Mouse (Mus musculus) forelimb bud, embryonic 11.5 days (tissue): ENCODE measurements at regions not wholly inside any gene's neighbourhood (a gene's known extent, or its start where the extent isn't known, plus 50 kb on each side); places are given as distances from the start of the nearest gene placed in this dataset.
A peak's percentile ranks its signal among the peaks of the same experiment; 100 is the strongest.

Experiments
- DNase-seq: peaks from one replicate; pipeline ENCODE4 v3.0.0-alpha.2; 2012; ENCODE audit warnings: low read depth, low spot score

GRCm38 (mm10) chr2:117965758-117966157, 145.9 kb upstream of the Thbs1 start:
- DNase-seq = no peak

- DNase-seq = no peak
Measured at GRCm38 (mm10) chr2:117968731-117969130, 142.9 kb upstream of the Thbs1 start.

- no peak for DNase-seq
Measured at GRCm38 (mm10) chr2:117970631-117971030, 141.0 kb upstream of the Thbs1 start.

GRCm38 (mm10) chr2:117977033-117977432, 134.6 kb upstream of the Thbs1 start:
- DNase-seq = no peak

- no peak for DNase-seq
Measured at GRCm38 (mm10) chr2:117980856-117981255, 130.8 kb upstream of the Thbs1 start.

GRCm38 (mm10) chr2:117984569-117984968, 127.1 kb upstream of the Thbs1 start:
- DNase-seq = no peak

- no peak for DNase-seq
Measured at GRCm38 (mm10) chr2:117987426-117988215, 124.1 kb upstream of the Thbs1 start.

GRCm38 (mm10) chr2:117988396-117989173, 123.1 kb upstream of the Thbs1 start:
- no peak for DNase-seq

GRCm38 (mm10) chr2:117989215-117989614, 122.5 kb upstream of the Thbs1 start:
- no peak for DNase-seq

- peak; percentile 43 for DNase-seq
Measured at GRCm38 (mm10) chr2:117996130-117997083, 115.3 kb upstream of the Thbs1 start.

- DNase-seq = no peak
Measured at GRCm38 (mm10) chr2:117999641-118000040, 112.0 kb upstream of the Thbs1 start.

GRCm38 (mm10) chr2:118004191-118004590, 107.5 kb upstream of the Thbs1 start:
- no peak for DNase-seq

GRCm38 (mm10) chr2:118007539-118008427, 103.9 kb upstream of the Thbs1 start:
- no peak for DNase-seq

GRCm38 (mm10) chr2:118011679-118012078, 100.0 kb upstream of the Thbs1 start:
- no peak for DNase-seq

GRCm38 (mm10) chr2:118012211-118012610, 99.5 kb upstream of the Thbs1 start:
- DNase-seq = no peak

- DNase-seq = no peak
Measured at GRCm38 (mm10) chr2:118013156-118013555, 98.5 kb upstream of the Thbs1 start.

- DNase-seq = no peak
Measured at GRCm38 (mm10) chr2:118015182-118015581, 96.5 kb upstream of the Thbs1 start.

GRCm38 (mm10) chr2:118025829-118026735, 85.6 kb upstream of the Thbs1 start:
- peak; percentile 11 for DNase-seq

GRCm38 (mm10) chr2:118028881-118029280, 82.8 kb upstream of the Thbs1 start:
- DNase-seq = no peak
